Mouse (Mus musculus): Measurements from ENCODE around the gene Dgkq. TPM values are rescaled to one million over a fixed set of nuclear protein-coding genes. Genes with fewer than 3 reads are reported as not detected.

Dgkq gene
- polyA plus RNA-seq, 1 experiment: 21.0 TPM

GRCm38 (mm10) chr5:108628891-108629633 is 40.4 kb downstream of the Dgkq start:
- TF ChIP-seq CTCF (IDR thresholded peaks at IDR 0.05; ENCODE audit: extremely low read depth, insufficient read depth, insufficient read length, insufficient replicate concordance) (no peak), POLR2A (IDR thresholded peaks at IDR 0.05; ENCODE audit: low read depth, low read length) (no peak)
- DNase-seq (ENCODE audit: low read depth in 1 of 2, low spot score in 2 of 2): peak in 1 of 2 experiments; percentile 14
- Histone ChIP-seq H3K27me3 (ENCODE audit: control insufficient read depth, insufficient read depth, low read length) (no peaks in the 10 kb centered on the region), H3K4me1 (ENCODE audit: control insufficient read depth, insufficient read depth, insufficient read length) (peaks cover 2% of the 10 kb centered on the region; the same call in 1 of the 2 replicates), H3K27ac (ENCODE audit: insufficient read depth, low read length) (peak overlapping the region; percentile 91), H3K4me3 (ENCODE audit: extremely low read depth, insufficient read depth, insufficient read length) (peak overlapping the region; percentile 77), H3K36me3 (ENCODE audit: control insufficient read depth, insufficient read depth, low read length) (peaks cover 6% of the 10 kb centered on the region)
- under 1% methylated on average over 32 of the region's 32 CpGs for WGBS

- Histone ChIP-seq H3K27me3 (ENCODE audit: control insufficient read depth, insufficient read depth, low read length) (no peaks in the 10 kb centered on the region), H3K4me3 (ENCODE audit: extremely low read depth, insufficient read depth, insufficient read length) (no peak overlapping the region), H3K4me1 (ENCODE audit: control insufficient read depth, insufficient read depth, insufficient read length) (peaks cover 2% of the 10 kb centered on the region; the same call in 1 of the 2 replicates), H3K36me3 (ENCODE audit: control insufficient read depth, insufficient read depth, low read length) (peaks cover 28% of the 10 kb centered on the region), H3K27ac (ENCODE audit: insufficient read depth, low read length) (no peak overlapping the region)
- no peak for DNase-seq (ENCODE audit: low read depth in 1 of 2, low spot score in 2 of 2)
- TF ChIP-seq CTCF (IDR thresholded peaks at IDR 0.05; ENCODE audit: extremely low read depth, insufficient read depth, insufficient read length, insufficient replicate concordance): no peak
- no peak for TF ChIP-seq POLR2A (IDR thresholded peaks at IDR 0.05; ENCODE audit: low read depth, low read length)
- 77% methylated on average over 4 of the region's 4 CpGs for WGBS
Measured at GRCm38 (mm10) chr5:108626050-108626660, 43.3 kb downstream of the Dgkq start.

- Histone ChIP-seq H3K27me3 (ENCODE audit: control insufficient read depth, insufficient read depth, low read length) (no peaks in the 10 kb centered on the region), H3K4me1 (ENCODE audit: control insufficient read depth, insufficient read depth, insufficient read length) (no peaks in the 10 kb centered on the region), H3K36me3 (ENCODE audit: control insufficient read depth, insufficient read depth, low read length) (peaks cover 39% of the 10 kb centered on the region), H3K4me3 (ENCODE audit: extremely low read depth, insufficient read depth, insufficient read length) (no peak overlapping the region), H3K27ac (ENCODE audit: insufficient read depth, low read length) (no peak overlapping the region)
- TF ChIP-seq CTCF (IDR thresholded peaks at IDR 0.05; ENCODE audit: extremely low read depth, insufficient read depth, insufficient read length, insufficient replicate concordance) (no peak), POLR2A (IDR thresholded peaks at IDR 0.05; ENCODE audit: low read depth, low read length) (no peak)
- DNase-seq (ENCODE audit: low read depth in 1 of 2, low spot score in 2 of 2): no peak
- WGBS: 76% methylated on average over 2 of the region's 2 CpGs
Measured at GRCm38 (mm10) chr5:108621870-108622269, 47.6 kb downstream of the Dgkq start.

- Histone ChIP-seq H3K27me3 (ENCODE audit: control insufficient read depth, insufficient read depth, low read length) (no peaks in the 10 kb centered on the region), H3K36me3 (ENCODE audit: control insufficient read depth, insufficient read depth, low read length) (peaks cover 59% of the 10 kb centered on the region), H3K4me1 (ENCODE audit: control insufficient read depth, insufficient read depth, insufficient read length) (no peaks in the 10 kb centered on the region), H3K27ac (ENCODE audit: insufficient read depth, low read length) (no peak overlapping the region), H3K4me3 (ENCODE audit: extremely low read depth, insufficient read depth, insufficient read length) (no peak overlapping the region)
- TF ChIP-seq CTCF (IDR thresholded peaks at IDR 0.05; ENCODE audit: extremely low read depth, insufficient read depth, insufficient read length, insufficient replicate concordance): no peak
- TF ChIP-seq POLR2A (IDR thresholded peaks at IDR 0.05; ENCODE audit: low read depth, low read length): no peak
- DNase-seq (ENCODE audit: low read depth in 1 of 2, low spot score in 2 of 2): no peak
- WGBS: 91% methylated on average over 1 of the region's 1 CpGs
Measured at GRCm38 (mm10) chr5:108610426-108610825, 59.0 kb downstream of the Dgkq start.

GRCm38 (mm10) chr5:108602537-108602936 is 66.9 kb downstream of the Dgkq start:
- Histone ChIP-seq H3K27ac (ENCODE audit: insufficient read depth, low read length) (no peak overlapping the region), H3K4me1 (ENCODE audit: control insufficient read depth, insufficient read depth, insufficient read length) (no peaks in the 10 kb centered on the region), H3K36me3 (ENCODE audit: control insufficient read depth, insufficient read depth, low read length) (peaks cover 66% of the 10 kb centered on the region), H3K27me3 (ENCODE audit: control insufficient read depth, insufficient read depth, low read length) (no peaks in the 10 kb centered on the region), H3K4me3 (ENCODE audit: extremely low read depth, insufficient read depth, insufficient read length) (no peak overlapping the region)
- DNase-seq (ENCODE audit: low read depth in 1 of 2, low spot score in 2 of 2): no peak
- 91% methylated on average over 9 of the region's 9 CpGs for WGBS
- TF ChIP-seq CTCF (IDR thresholded peaks at IDR 0.05; ENCODE audit: extremely low read depth, insufficient read depth, insufficient read length, insufficient replicate concordance) (no peak), POLR2A (IDR thresholded peaks at IDR 0.05; ENCODE audit: low read depth, low read length) (no peak)

GRCm38 (mm10) chr5:108599923-108600322 is 69.5 kb downstream of the Dgkq start:
- Histone ChIP-seq H3K4me3 (ENCODE audit: extremely low read depth, insufficient read depth, insufficient read length) (no peak overlapping the region), H3K4me1 (ENCODE audit: control insufficient read depth, insufficient read depth, insufficient read length) (no peaks in the 10 kb centered on the region), H3K27me3 (ENCODE audit: control insufficient read depth, insufficient read depth, low read length) (no peaks in the 10 kb centered on the region), H3K27ac (ENCODE audit: insufficient read depth, low read length) (no peak overlapping the region), H3K36me3 (ENCODE audit: control insufficient read depth, insufficient read depth, low read length) (peaks cover 67% of the 10 kb centered on the region)
- DNase-seq (ENCODE audit: low read depth in 1 of 2, low spot score in 2 of 2): no peak
- TF ChIP-seq POLR2A (IDR thresholded peaks at IDR 0.05; ENCODE audit: low read depth, low read length): no peak
- TF ChIP-seq CTCF (IDR thresholded peaks at IDR 0.05; ENCODE audit: extremely low read depth, insufficient read depth, insufficient read length, insufficient replicate concordance): no peak
- WGBS: 90% methylated on average over 1 of the region's 1 CpGs

Other genes starting within 250 kb of the Dgkq start
- 18.3 and 18.7 TPM in 2 replicates for gene Atp5k, start 235.2 kb downstream of the Dgkq start, polyA plus RNA-seq (2012; rRNA removed)
- 3.7 and 3.8 TPM in 2 replicates for gene Mfsd7a, start 220.8 kb downstream of the Dgkq start, polyA plus RNA-seq (2012; rRNA removed)
- gene Pcgf3, start 208.4 kb downstream of the Dgkq start, polyA plus RNA-seq (2012; rRNA removed): 3.1 and 3.9 TPM in 2 replicates
- 0.05 TPM in 1 of 2 replicates, not detected in the other for gene Cplx1, start 119.6 kb downstream of the Dgkq start, polyA plus RNA-seq (2012; rRNA removed)
- 69.2 and 80.0 TPM in 2 replicates for gene Gak, start 39.9 kb downstream of the Dgkq start, polyA plus RNA-seq (2012; rRNA removed)
- 33.2 and 34.0 TPM in 2 replicates for gene Tmem175, start 39.9 kb downstream of the Dgkq start, polyA plus RNA-seq (2012; rRNA removed)
- 35.8 and 37.1 TPM in 2 replicates for gene Idua, start 9.3 kb downstream of the Dgkq start, polyA plus RNA-seq (2012; rRNA removed)
- 1.0 and 3.1 TPM in 2 replicates for gene Slc26a1, start 5.9 kb upstream of the Dgkq start, polyA plus RNA-seq (2012; rRNA removed)
- 10.1 and 12.6 TPM in 2 replicates for gene Fgfrl1, start 22.7 kb upstream of the Dgkq start, polyA plus RNA-seq (2012; rRNA removed)
- gene Rnf212, start 105.3 kb upstream of the Dgkq start, polyA plus RNA-seq (2012; rRNA removed): 1.4 and 2.5 TPM in 2 replicates
- gene Tmed11, start 125.7 kb upstream of the Dgkq start, polyA plus RNA-seq (2012; rRNA removed): 0.54 and 0.75 TPM in 2 replicates
- not detected in 2 replicates for gene Vmn2r8, start 139.2 kb upstream of the Dgkq start, polyA plus RNA-seq (2012; rRNA removed)
- gene Vmn2r9, start 182.9 kb upstream of the Dgkq start, polyA plus RNA-seq (2012; rRNA removed): not detected in 2 replicates

Measured in spleen, adult 2 months (tissue).